Mouse (Mus musculus) mature B cell (primary cell): ENCODE data around the gene Hoxc9.

Source experiments
- in situ Hi-C: fragments of 300-500 bp; cut with MboI; formaldehyde crosslinking; loops from 2 replicates; pipeline ENCODE4 v1.14.3; 2019

The Hoxc9 gene

GRCm38 (mm10) chr15:102955833-102956640 is 20.2 kb upstream of the Hoxc9 start:
- in situ Hi-C loops: no loop called here

GRCm38 (mm10) chr15:102956906-102957305 is 19.3 kb upstream of the Hoxc9 start:
- in situ Hi-C loops: no loop called here

- in situ Hi-C loops: no loop called here
These were observed 16.5 kb upstream of the Hoxc9 start for GRCm38 (mm10) chr15:102959663-102960191.

GRCm38 (mm10) chr15:102961728-102962127 is 14.5 kb upstream of the Hoxc9 start:
- in situ Hi-C loops: no loop called here

- in situ Hi-C loops: no loop called here
These were observed 13.7 kb upstream of the Hoxc9 start for GRCm38 (mm10) chr15:102962492-102962891.

GRCm38 (mm10) chr15:102963259-102963658 is 13.0 kb upstream of the Hoxc9 start:
- in situ Hi-C loops: no loop called here

GRCm38 (mm10) chr15:102963671-102964640 is 12.3 kb upstream of the Hoxc9 start:
- in situ Hi-C loops: no loop called here

GRCm38 (mm10) chr15:102965003-102965891 is 11.0 kb upstream of the Hoxc9 start:
- in situ Hi-C loops: no loop called here

GRCm38 (mm10) chr15:102965892-102966775 is 10.1 kb upstream of the Hoxc9 start:
- in situ Hi-C loops: no loop called here

GRCm38 (mm10) chr15:102966776-102967311 is 9.4 kb upstream of the Hoxc9 start, which contains the start of gene Hoxc10:
Gene Hoxc10 (plus strand): TSS chr15:102966796.
- in situ Hi-C loops: no loop called here

GRCm38 (mm10) chr15:102967312-102967510 is 9.0 kb upstream of the Hoxc9 start, which contains the start of gene Hoxc5:
Gene Hoxc5 (plus strand): TSS chr15:102967443.
- in situ Hi-C loops: no loop called here

- in situ Hi-C loops: no loop called here
These were observed 8.5 kb upstream of the Hoxc9 start for GRCm38 (mm10) chr15:102967511-102968397.

- in situ Hi-C loops: no loop called here
These were observed 6.9 kb upstream of the Hoxc9 start for GRCm38 (mm10) chr15:102969296-102969695.

GRCm38 (mm10) chr15:102970740-102971139 is 5.5 kb upstream of the Hoxc9 start:
- in situ Hi-C loops: no loop called here

GRCm38 (mm10) chr15:102972254-102972653 is 4.0 kb upstream of the Hoxc9 start:
- in situ Hi-C loops: no loop called here

GRCm38 (mm10) chr15:102972753-102973152 is 3.5 kb upstream of the Hoxc9 start:
- in situ Hi-C loops: no loop called here

- in situ Hi-C loops: loop anchor here (25.0 kb wide), 1 partner anchor 337 kb away; the partner anchor contains the start of gene Gpr84
These were observed 1.2 kb upstream of the Hoxc9 start for GRCm38 (mm10) chr15:102975034-102975433.

- in situ Hi-C loops: loop anchor here (25.0 kb wide), 1 partner anchor 337 kb away; the partner anchor contains the start of gene Gpr84
These were observed 539 bp upstream of the Hoxc9 start for GRCm38 (mm10) chr15:102975688-102976111.
